Mouse (Mus musculus): Measurements from ENCODE around the gene Gemin7.

Gene Gemin7

DNA sequence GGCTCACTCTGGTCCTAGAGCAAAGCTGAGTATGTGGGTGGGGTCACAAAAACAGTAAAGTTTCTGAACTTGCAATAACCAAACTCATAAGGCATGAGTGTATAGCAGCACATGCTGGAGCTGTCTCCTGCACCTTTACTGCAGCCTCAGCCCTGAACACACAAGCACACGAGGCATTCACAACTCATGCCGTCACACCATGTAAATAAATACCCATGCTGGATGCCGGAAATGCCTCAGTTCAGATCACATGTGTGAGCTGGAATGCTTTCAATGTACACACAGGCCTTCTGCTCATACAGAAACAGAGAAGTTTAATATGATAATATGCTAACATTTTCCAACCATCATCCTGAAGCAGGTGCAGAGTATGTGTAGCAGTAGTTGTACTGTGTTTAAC lies 31.4 kb downstream of the Gemin7 start:
- no peak for DNase-seq (ENCODE audit: low read depth)

DNA sequence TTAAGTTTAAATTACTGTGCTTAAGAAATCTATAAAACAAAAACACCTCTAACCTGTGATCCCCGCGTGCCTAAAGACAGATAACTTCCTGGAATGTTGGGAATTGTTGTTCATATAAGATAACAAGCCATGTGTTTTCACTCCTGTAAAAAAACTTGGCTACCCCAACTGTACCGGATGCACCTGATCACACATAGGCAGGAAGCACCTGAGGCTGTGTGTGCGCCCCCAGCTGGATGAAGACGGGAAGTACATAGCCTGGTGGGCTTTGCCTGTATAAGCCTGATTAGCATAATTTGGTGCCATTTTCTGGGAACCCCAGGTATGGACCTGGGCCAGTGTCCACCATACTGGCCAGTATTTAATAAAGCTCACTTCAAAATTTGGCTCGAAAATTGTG lies 33.8 kb downstream of the Gemin7 start:
- DNase-seq (ENCODE audit: low read depth): no peak

DNA sequence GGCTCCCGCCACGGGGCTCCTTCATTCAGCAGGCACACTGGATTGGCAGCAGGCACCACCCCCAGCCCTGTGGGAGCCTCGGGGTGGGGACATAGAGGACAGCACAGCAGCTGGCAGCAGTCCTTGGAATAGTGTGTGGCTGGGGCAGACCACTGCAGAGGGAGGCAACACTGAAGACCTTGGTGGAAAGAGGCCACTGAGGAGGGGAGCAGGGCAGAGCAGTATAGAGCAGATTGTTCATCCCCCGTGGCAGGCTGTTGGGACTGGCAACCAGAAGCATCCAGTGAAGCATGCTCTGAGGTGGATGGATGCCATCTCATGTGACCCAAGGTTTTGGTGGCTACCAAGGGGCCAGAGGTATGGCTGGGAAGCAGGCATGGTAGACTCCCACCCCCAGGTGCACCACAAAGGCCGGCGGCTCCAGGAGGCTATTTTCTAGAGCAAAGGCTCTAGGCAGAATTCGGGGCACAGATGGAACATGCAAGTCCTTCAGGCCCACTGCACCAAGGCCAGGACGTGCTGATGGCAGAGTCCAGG lies 35.2 kb downstream of the Gemin7 start:
- no peak for DNase-seq (ENCODE audit: low read depth)

DNA sequence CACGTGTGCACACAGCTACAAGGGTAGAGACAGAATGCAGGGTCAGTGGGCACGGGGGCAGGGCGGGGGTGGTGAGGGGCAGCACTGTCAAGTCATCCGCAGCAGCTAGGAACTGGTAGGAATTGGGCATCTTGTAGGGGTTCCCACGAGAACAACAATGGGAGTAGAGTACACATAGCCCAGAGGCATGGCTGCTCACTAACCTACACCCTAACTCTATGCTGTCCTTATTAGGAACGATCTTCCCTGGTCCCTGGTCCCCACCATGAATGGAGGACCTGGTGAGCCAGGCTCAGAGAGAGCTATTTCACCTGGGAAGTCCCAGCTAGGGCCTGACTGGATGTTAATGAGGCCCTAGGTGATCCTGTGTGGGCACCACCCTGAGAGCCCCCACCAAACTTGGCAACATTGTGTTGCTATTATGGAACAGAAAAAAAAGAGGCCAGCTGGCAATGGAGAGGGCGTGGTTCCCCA lies 35.7 kb downstream of the Gemin7 start:
- no peak for DNase-seq (ENCODE audit: low read depth)

DNA sequence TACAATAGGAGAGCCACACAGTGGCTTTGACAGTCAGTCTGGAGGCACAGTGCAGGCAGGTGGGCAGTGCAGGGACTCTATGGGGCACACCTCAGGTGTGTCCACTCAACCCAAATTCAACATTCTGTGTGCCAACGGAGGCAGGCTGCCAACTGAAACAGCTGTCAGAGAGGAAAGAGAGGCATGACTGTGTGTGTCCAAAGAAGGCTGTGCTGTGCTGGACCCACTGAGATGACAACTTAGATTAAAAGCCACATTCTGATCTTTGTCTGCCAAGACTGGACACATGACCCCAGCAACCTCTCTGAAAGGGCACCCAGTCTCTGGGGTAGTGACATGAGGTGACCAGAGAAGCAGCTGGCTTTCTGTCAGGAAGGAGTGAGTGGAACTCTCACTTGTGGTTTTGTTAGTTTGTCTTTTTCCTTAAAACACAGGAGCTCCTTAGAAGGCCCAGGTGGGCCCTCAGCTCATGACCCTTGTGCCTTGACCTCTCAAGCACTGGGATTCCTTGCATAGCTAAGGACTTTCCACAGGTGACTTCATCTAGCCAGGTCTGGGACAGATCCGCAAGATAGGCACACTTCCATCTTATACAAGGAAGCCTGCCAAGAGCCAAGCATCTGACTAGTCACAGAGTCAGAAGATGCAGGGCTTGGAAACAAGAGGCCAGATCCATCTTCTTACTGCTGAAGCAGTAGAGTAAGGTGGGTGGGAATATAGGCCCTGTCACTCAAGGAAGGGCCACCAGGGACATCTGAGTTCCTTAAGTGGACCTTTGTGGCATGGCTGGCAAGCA lies 36.4 kb downstream of the Gemin7 start:
- no peak for DNase-seq (ENCODE audit: low read depth)

DNA sequence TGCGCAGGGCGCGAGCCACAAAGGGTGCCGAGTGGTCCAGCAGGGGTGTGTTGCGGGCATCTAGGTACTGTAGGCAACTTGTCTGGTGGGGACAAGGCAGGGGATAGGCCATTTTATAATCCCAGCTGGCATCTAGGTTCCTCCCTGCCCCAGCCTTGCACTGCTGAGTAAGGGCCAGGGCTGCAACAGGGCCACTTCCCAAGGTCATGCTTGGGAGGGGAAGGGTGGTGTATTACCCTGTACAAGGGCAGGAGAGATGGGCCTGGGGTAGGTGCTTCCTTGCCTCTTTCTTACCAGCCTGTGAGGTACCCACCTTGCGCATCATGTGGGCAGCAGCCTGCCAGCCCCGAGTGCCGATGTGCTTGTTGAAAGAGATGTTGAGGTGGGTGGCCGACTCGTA lies 42.7 kb downstream of the Gemin7 start:
- DNase-seq (ENCODE audit: low read depth): no peak

DNA sequence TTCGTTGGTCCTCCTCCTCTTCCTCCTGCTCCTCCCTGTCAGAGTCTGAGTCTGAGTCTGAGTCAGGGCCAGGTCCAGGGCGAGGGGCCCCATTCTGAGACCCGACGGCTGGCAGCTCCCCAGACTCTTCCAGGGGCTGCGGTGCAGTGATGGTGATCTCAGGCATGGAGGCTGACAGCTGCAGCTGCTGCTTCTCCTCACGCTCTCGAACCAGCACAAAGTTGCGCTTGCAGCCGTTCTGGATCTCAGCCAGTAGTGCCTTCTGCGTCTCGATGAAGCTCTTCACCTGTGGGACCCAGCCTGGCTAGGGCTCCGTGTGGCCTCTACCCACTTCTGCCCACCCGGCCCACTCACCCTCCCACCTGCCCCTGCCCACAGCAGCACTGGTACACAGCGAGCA lies 45.2 kb downstream of the Gemin7 start:
- DNase-seq (ENCODE audit: low read depth): no peak

DNA sequence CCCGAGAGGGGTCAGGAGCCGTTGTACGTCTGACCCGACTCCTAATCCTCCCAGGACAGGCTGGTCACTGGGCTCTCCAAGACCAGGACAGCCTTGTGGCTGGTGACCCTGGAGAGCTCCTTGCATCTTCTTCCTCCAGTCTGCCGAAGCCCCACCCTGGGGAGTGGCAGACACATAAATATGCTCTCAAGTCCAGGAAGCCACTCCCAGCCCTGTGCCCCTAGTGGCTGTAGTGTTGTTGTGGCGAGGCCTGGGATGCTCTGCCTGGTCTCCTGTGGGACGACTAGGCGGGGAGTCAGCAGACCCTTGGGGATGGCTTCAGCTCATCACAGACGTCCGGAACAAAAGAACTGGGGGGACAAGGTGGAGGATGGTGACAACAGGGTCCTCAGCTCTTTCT lies 46.3 kb downstream of the Gemin7 start:
- no peak for DNase-seq (ENCODE audit: low read depth)

DNA sequence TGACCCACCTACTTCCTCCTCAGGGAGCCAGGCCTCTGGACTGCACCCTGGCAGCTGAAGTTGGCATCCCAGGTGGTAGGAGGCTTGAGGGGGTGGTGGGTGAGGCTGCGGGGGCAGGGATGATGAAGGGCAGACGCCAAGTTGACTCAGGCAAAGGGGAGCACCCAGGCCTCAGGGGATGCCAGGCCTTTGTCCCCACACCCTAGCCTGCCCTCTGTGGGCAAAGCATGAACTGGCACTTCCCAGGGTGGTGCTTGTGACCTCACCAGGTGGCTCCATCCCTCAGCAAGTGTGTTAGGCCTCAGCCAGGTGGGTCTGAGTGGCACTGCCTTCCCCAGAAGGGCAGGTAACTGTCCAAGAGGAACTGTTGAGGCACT lies 52.3 kb downstream of the Gemin7 start:
- no peak for DNase-seq (ENCODE audit: low read depth)

DNA sequence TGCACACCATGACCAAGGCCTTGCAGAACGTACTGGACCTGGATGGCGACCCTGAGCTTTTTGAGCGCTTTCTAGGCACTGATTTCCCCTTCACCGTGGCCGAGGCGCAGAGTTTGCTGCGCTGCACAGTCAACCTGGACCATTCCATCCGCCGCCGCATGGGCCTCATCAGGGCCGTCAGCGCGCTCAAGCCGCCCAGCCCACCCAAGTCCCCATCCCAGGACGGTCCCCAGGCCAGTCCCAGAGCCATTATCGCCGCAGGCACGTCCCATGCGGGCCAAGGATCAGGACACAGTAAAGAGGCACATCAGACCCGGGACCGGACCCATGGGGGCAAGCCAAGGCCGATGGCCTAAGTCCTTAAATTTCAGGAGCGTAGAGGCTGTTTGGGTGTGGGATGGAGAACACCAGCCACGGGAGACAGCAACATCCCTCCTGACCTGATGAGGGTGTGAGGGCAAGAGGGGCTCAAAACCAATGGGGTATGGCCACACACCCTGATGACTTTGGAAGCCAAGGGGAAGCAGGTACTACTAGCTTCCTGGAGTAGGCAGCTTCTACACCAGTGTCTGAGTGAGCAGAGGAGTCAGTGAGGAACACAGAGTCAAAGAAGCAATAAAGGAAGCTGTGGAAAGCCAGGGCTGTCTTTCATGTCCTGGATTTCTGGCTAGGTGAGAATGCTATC lies 52.8 kb downstream of the Gemin7 start:
- DNase-seq (ENCODE audit: low read depth): no peak

DNA sequence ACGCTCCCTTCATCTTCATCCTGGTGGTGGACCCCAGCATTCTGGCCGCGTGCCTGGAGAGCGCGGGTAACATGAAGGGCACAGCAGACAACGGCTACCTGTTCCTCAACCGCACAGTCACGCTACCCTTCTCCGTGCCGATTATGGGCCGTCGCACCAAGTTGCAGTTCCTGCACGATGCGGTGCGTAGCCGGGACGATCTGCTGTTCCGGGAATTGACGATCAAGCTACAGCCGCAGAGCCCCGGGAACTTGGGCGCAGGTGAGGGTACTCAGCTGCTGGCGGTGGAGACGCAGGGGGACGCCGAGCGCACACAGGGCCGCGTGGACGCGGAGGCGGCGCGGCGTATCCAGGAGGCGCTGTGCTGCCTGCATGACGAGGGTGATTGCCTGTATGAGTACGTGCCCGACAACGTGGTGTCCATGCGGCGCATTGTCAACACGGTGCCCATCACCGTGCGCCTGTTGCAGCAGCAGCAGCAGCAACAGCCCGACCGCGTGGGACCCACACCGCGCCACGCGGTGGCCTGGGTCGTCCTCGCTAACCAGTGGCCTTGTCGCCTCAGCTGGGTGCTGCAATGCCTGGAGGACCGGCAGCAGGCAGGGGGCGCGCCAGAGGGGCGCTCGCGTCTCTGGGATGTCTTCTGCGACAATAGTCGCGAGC lies 53.5 kb downstream of the Gemin7 start:
- DNase-seq (ENCODE audit: low read depth): no peak

DNA sequence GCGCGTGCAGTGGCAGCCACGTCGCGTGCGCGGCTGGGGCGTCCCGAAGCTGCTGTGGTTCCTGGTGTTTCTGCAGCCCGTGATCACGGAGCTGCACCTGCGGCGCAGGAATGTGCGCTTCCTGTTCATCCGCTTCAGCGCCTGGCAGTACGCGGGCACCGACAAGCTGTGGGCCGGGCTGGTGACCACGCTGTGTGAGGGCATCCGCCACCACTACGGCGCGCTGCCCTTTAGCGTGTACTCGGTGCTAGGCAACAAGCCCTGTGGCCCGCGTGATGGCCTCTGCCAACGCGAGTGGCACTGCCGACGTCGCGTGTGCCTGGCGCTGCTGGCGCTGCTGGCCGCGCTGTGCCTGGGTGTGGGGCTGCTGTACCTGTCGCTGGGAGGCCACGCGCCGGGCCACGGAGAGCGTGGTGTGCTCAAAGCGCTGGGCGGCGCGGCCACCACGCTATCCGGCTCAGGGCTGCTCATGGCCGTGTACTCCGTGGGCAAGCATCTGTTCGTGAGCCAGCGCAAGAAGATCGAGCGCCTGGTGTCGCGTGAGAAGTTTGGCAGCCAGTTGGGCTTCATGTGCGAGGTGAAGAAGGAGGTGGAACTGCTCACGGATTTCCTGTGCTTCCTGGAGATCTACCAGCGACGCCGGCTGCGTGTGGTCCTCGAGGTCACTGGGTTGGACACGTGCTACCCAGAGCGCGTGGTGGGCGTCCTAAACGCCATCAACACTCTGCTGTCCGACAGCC lies 54.2 kb downstream of the Gemin7 start:
- no peak for DNase-seq (ENCODE audit: low read depth)

DNA sequence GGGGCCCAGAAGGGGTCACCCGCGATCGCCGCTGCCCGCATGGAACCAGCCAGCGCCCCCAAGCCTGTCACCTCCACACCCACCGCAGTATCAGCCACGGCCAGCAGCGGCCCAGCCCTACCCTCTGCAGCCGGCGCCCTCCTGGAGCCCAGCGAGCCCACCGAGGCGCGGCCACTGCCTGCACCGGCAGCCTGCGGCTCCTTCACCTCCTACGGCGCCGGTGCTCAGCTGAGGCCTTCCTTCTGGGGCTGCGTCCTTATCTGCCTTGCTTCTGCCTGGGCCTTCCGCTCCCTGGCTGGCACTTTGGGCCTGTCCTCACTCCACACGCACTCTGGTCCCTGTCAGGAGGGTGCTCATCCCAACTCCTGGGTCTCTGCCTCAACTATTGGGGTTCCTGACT lies 57.4 kb downstream of the Gemin7 start:
- DNase-seq (ENCODE audit: low read depth): no peak

DNA sequence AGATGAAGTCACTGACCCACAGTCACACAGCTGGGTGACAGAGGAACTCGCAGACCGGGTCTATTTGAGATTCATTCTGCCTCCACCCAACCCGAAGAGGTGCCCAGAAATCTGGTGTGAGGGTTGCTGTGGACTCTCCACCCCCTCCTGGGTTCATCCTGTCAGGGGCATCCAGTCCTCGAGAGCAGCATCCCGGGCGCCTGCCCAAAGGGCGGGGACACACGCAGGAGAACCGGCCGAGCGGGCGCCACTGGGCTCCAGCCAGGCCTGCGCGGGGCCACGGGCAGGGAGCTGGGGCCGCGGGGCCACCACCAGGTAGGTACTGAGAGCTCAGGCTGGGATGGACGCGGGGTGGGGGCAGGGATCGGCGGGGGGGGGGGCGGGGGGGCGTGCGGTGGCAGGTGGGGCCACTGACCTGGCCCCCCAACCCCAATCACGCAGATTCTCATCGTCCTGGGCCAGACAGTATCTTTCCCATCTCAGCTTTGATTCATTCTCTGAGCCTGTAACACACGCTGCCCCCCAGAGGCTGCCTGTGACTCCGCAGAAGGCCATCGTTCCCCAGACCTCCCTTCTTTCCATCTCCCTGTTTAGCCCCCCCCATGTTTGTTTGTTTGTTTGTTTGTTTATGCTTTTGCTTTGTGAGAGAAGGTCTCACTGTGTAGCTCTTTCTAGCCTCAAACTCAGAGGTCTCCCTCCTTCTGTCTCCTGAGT lies 59.6 kb downstream of the Gemin7 start, which contains the start of gene Nkpd1:
Nkpd1 (plus strand) TSS at position 187 of the 714 bp plus-strand sequence.
- DNase-seq (ENCODE audit: low read depth): no peak

All from c-Kit-positive CD71-negative TER-119-negative erythroid progenitor cells, embryonic 14.5 days (primary cell).